Mouse (Mus musculus) mature B cell (primary cell): ENCODE results near the gene Bmp8a.

Experiments used
- in situ Hi-C: fragments of 300-500 bp; cut with MboI; formaldehyde crosslinking; loops from 2 replicates; pipeline ENCODE4 v1.14.3; 2019

Gene Bmp8a

DNA sequence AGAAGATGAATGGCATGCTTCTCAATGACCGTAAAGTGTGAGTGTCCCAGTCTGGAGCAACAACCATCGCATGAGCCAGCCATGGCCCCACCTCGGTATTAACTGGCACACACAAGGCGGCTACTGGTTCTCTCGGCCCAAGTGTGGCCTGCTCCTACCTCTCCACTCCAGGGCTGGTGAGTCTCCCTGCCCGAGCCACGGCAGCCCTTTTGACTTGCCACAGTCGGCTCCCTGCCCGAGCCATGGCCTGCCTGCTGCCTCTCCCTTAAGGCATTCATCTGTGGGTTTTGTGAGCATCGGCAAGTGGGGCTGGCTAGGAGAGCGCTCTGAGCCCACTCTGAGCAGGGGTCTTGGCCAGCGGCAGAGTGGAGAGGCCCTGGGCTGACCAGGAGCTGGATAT is 54.0 kb downstream of the Bmp8a start:
- in situ Hi-C loops = loop anchor here (25.0 kb wide), 1 partner anchor 623 kb away; the partner anchor contains the start of genes 4930535I16Rik, Mycbp and Rragc

DNA sequence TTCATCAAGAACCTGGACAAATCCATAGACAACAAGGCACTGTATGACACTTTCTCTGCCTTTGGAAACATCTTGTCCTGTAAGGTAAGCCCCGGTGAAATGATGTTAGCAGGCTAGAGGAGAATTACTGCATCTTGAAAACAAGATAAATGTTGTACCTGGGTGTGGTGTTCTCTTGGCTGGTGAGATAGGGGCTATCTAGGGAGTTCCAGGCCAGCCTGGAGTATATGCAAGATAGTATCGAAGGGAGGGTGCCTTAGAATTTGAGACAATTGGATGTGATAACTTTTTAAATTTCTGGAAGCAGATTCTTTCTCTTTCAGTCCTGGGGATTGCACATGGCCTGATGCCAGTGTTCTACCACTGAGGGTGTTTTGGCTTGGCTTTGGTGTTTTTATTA is 56.3 kb downstream of the Bmp8a start:
- in situ Hi-C loops = loop anchor here (25.0 kb wide), 1 partner anchor 626 kb away; the partner anchor contains the start of genes 4930535I16Rik, Mycbp and Rragc

DNA sequence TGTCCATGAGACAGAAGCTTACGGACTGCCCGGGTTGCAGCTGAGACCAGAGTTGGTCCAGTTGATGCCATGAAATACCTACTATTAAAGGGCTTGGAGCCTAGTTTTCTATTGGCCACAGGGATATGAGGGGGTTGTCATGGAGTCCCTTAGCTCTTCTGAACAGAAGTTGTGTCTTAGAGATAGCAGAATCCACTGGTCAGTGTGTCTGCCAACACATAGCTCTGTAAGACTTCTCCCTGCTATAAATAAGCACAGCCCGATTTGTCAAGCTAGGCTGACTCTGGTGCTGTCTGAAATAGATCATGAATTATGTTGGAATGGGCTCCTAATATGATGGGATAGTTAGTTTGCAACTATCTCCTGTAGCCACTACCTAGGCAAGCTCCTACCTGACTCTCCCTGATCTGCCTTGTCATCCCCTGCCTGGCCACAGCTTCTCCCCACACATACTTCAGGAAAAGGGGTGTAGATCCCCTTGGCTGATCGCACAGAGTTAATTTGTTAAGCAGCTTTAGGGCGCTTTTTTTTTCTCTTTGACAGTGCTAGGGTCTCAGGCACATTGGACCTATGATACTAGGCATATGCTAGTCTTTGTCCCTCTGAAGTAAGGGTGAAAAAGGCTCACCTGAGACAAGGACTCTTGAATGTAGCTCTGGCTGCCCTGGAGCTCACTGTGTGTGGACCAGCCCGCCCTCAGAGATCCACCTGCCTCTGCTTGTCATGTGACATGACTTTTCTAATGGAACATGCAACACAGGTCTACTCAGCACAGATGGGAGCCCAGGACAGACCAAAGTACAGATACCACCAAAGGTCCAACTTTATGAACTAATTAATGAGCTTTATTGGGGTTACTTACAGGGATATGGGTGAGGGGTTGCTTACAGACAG is 58.1 kb downstream of the Bmp8a start:
- in situ Hi-C loops = loop anchor here (25.0 kb wide), 1 partner anchor 627 kb away; the partner anchor contains the start of genes 4930535I16Rik, Mycbp and Rragc

- in situ Hi-C loops = loop anchor here (25.0 kb wide), 1 partner anchor 629 kb away; the partner anchor contains the start of genes 4930535I16Rik, Mycbp and Rragc
Observed at GRCm38 (mm10) chr4:123283675-123284064, 59.4 kb downstream of the Bmp8a start.

- in situ Hi-C loops = loop anchor here (25.0 kb wide), 1 partner anchor 629 kb away; the partner anchor contains the start of genes 4930535I16Rik, Mycbp and Rragc
Observed at GRCm38 (mm10) chr4:123282915-123283674, 60.0 kb downstream of the Bmp8a start.

- in situ Hi-C loops = loop anchor here (25.0 kb wide), 1 partner anchor 630 kb away; the partner anchor contains the start of genes 4930535I16Rik, Mycbp and Rragc
Observed at GRCm38 (mm10) chr4:123282500-123282899, 60.6 kb downstream of the Bmp8a start.

- in situ Hi-C loops = loop anchor here (25.0 kb wide), 1 partner anchor 632 kb away; the partner anchor contains the start of genes 4930535I16Rik, Mycbp and Rragc
Observed at GRCm38 (mm10) chr4:123280117-123280516, 62.9 kb downstream of the Bmp8a start.

GRCm38 (mm10) chr4:123271063-123271462 is 72.0 kb downstream of the Bmp8a start:
- in situ Hi-C loops = no loop called here
